Comparison of ENCODE assay signal across 14 mouse cellular contexts in the genomic region with DNA sequence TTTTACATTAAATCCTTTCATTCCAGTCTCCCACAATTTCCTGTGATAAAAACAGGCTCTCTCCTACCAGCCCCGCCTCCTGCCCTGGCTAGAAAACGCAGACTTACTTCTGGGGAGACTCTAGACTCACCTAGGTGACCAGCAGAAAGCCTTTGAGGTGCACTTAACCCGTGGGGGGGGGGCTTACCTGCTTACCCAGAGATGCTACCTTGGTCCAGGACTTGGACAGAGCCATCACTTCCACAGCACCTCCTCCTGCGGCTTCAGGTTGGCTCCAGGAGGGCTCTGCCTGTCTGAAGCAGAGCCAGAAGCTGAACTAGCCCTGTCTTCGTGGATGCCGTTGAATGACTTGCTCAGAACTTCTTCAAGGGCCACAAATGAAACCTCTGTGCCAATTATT. TPM values are rescaled to one million over a fixed set of nuclear protein-coding genes. Genes with fewer than 3 reads are reported as not detected.
DNase-seq lines count a peak whose midpoint lies in the region; ATAC-seq lines count a peak whose summit lies in the region.
"Had no signal": no experiment of that assay in that cellular context is flagged by ENCODE, and none has a peak within 500 bp of the region (broad histone marks: within the 10 kb centered on the region; RNA-seq: fewer than 3 reads in every experiment).

No protein-coding gene starts in this region.

- 13% methylated on average over 6 of the region's 6 CpGs for WGBS in midbrain, embryonic 13.5 days
- 13% methylated on average over 6 of the region's 6 CpGs for WGBS in midbrain, embryonic 11.5 days
- 2% methylated on average over 6 of the region's 6 CpGs for WGBS in forebrain, embryonic 16.5 days
- WGBS in midbrain, embryonic 14.5 days = 17% methylated on average over 6 of the region's 6 CpGs

- H3K9ac ChIP-seq in midbrain, embryonic 13.5 days (replicated peaks) = no peak overlapping the region
- no peak overlapping the region for H3K9ac ChIP-seq in midbrain, embryonic 11.5 days (ENCODE audit: low read length)
- no peak overlapping the region for H3K9ac ChIP-seq in forebrain, embryonic 16.5 days (replicated peaks; ENCODE audit: low read depth, low read length)
- no peak overlapping the region for H3K9ac ChIP-seq in midbrain, embryonic 14.5 days (replicated peaks; ENCODE audit: low read length)
- H3K9ac ChIP-seq: liver, postnatal 0 days had no signal

- peaks cover 9% of the 10 kb centered on the region; the same call in 1 of the 2 replicates for H3K4me1 ChIP-seq in midbrain, embryonic 13.5 days (replicated peaks)
- no peaks in the 10 kb centered on the region; the same call in 1 of the 2 replicates for H3K4me1 ChIP-seq in midbrain, embryonic 11.5 days (ENCODE audit: control insufficient read depth, insufficient read depth, low read length)
- H3K4me1 ChIP-seq in forebrain, embryonic 16.5 days (replicated peaks; ENCODE audit: control insufficient read depth, insufficient read depth, low read length) = peaks cover 10% of the 10 kb centered on the region; the same call in 1 of the 2 replicates
- H3K4me1 ChIP-seq in midbrain, embryonic 14.5 days (ENCODE audit: control insufficient read depth, insufficient read depth, low read length) = peaks cover 4% of the 10 kb centered on the region; the same call in 1 of the 2 replicates

- peak overlapping the region; percentile 15; the same call in 1 of the 2 replicates for H3K4me3 ChIP-seq in midbrain, embryonic 13.5 days (replicated peaks)
- H3K4me3 ChIP-seq in midbrain, embryonic 11.5 days (ENCODE audit: low read depth, low read length) = no peak overlapping the region
- H3K4me3 ChIP-seq in forebrain, embryonic 16.5 days (replicated peaks; ENCODE audit: low read length) = peak overlapping the region; percentile 37
- H3K4me3 ChIP-seq in midbrain, embryonic 14.5 days (replicated peaks; ENCODE audit: low read depth, low read length) = 0 out of 2 replicates have a peak overlapping the region, but pooled peaks have one; percentile 22

- peaks cover 31% of the 10 kb centered on the region for H3K27me3 ChIP-seq in midbrain, embryonic 13.5 days
- no peaks in the 10 kb centered on the region; the same call in 1 of the 2 replicates for H3K27me3 ChIP-seq in midbrain, embryonic 11.5 days (ENCODE audit: control insufficient read depth, insufficient read depth, low read length)
- H3K27me3 ChIP-seq in forebrain, embryonic 16.5 days (replicated peaks; ENCODE audit: control insufficient read depth, insufficient read depth, low read length) = peaks cover 17% of the 10 kb centered on the region
- peaks cover 10% of the 10 kb centered on the region; the same call in 1 of the 2 replicates for H3K27me3 ChIP-seq in midbrain, embryonic 14.5 days (ENCODE audit: control insufficient read depth, insufficient read depth, low read length)

- H3K9me3 ChIP-seq in midbrain, embryonic 13.5 days = no peaks in the 10 kb centered on the region
- no peaks in the 10 kb centered on the region for H3K9me3 ChIP-seq in midbrain, embryonic 11.5 days (ENCODE audit: control insufficient read depth, low read length)
- no peaks in the 10 kb centered on the region for H3K9me3 ChIP-seq in forebrain, embryonic 16.5 days (ENCODE audit: control insufficient read depth, low read length)
- H3K9me3 ChIP-seq in midbrain, embryonic 14.5 days (ENCODE audit: control insufficient read depth, low read length) = no peaks in the 10 kb centered on the region

- DNase-seq in midbrain, embryonic 11.5 days (ENCODE audit: low spot score, missing footprints) = no peak
- no peak for DNase-seq in midbrain, embryonic 14.5 days
- DNase-seq in embryo, embryonic 9.5 days (ENCODE audit: extremely low spot score) = no peak
- no peak for DNase-seq in thymus, postnatal 4 days
- DNase-seq in gastrocnemius, postnatal 10 days = no peak
- DNase-seq: kidney, adult 2 months had no signal

- ATAC-seq in midbrain, embryonic 13.5 days = peak; percentile 63
- ATAC-seq in midbrain, embryonic 11.5 days (ENCODE audit: low FRiP score) = no peak
- peak; percentile 23; the same call in 1 of the 2 replicates for ATAC-seq in forebrain, embryonic 16.5 days
- ATAC-seq in midbrain, embryonic 14.5 days (ENCODE audit: low FRiP score, low TSS enrichment) = 0 out of 2 replicates have a peak, but pooled peaks have one; percentile 34
- ATAC-seq: liver, postnatal 0 days had no signal

- H3K27ac ChIP-seq in midbrain, embryonic 13.5 days = no peak overlapping the region
- no peak overlapping the region for H3K27ac ChIP-seq in midbrain, embryonic 11.5 days (ENCODE audit: low read depth, low read length)
- no peak overlapping the region for H3K27ac ChIP-seq in forebrain, embryonic 16.5 days (ENCODE audit: low read length)
- no peak overlapping the region for H3K27ac ChIP-seq in midbrain, embryonic 14.5 days (replicated peaks; ENCODE audit: low read depth, low read length)
- H3K27ac ChIP-seq: macrophage had no signal

- no peaks in the 10 kb centered on the region for H3K36me3 ChIP-seq in midbrain, embryonic 13.5 days
- no peaks in the 10 kb centered on the region for H3K36me3 ChIP-seq in midbrain, embryonic 11.5 days (ENCODE audit: control insufficient read depth, insufficient read depth, low read length)
- no peaks in the 10 kb centered on the region for H3K36me3 ChIP-seq in forebrain, embryonic 16.5 days (ENCODE audit: control insufficient read depth, insufficient read depth)
- H3K36me3 ChIP-seq in midbrain, embryonic 14.5 days (ENCODE audit: control insufficient read depth, insufficient read depth, low read length) = no peaks in the 10 kb centered on the region

- H3K4me2 ChIP-seq in midbrain, embryonic 13.5 days (replicated peaks) = peak overlapping the region; percentile 45
- no peak overlapping the region for H3K4me2 ChIP-seq in midbrain, embryonic 11.5 days
- H3K4me2 ChIP-seq in forebrain, embryonic 16.5 days (ENCODE audit: low read length) = peak overlapping the region; percentile 52
- peak overlapping the region; percentile 48 for H3K4me2 ChIP-seq in midbrain, embryonic 14.5 days (ENCODE audit: low read length)

RNA-seq across cellular contexts. Expression of gene Ankrd34c, which starts 0.4 kb away (rescaled TPM):
- 0.04 TPM in 1 of 2 replicates, not detected in the other for polyA plus RNA-seq in midbrain, embryonic 13.5 days (2015; fragmentation: Nextera tagmentation; extraction: Ambion mirVana)
- polyA plus RNA-seq in midbrain, embryonic 11.5 days (2014; fragmentation: Nextera tagmentation; extraction: Ambion mirVana) = 0.07 TPM in 1 of 2 replicates, not detected in the other
- 0.16 and 0.33 TPM in 2 replicates for polyA plus RNA-seq in forebrain, embryonic 16.5 days (2015; fragmentation: Nextera tagmentation; extraction: Ambion mirVana)
- polyA plus RNA-seq in midbrain, embryonic 14.5 days (2014; fragmentation: Nextera tagmentation; extraction: Ambion mirVana) = 0.05 TPM in 2 replicates
- total RNA-seq in gastrocnemius, postnatal 10 days (2021) = not detected
- total RNA-seq: granulocyte monocyte progenitor cell, adult 5-6 weeks had no signal
- polyA plus RNA-seq: heart, embryonic 14.5 days; kidney, adult 2 months; large intestine, adult 2 months; limb, embryonic 14.5 days; liver, postnatal 0 days; macrophage had no signal

RNA-seq across cellular contexts. Expression of gene Tmed3, which starts 33.0 kb away (rescaled TPM):
- 37.8 and 41.9 TPM in 2 replicates for polyA plus RNA-seq in midbrain, embryonic 13.5 days (2015; fragmentation: Nextera tagmentation; extraction: Ambion mirVana)
- polyA plus RNA-seq in midbrain, embryonic 11.5 days (2014; fragmentation: Nextera tagmentation; extraction: Ambion mirVana) = 44.3 and 44.5 TPM in 2 replicates
- 49.6 and 51.4 TPM in 2 replicates for polyA plus RNA-seq in forebrain, embryonic 16.5 days (2015; fragmentation: Nextera tagmentation; extraction: Ambion mirVana)
- polyA plus RNA-seq in midbrain, embryonic 14.5 days (2014; fragmentation: Nextera tagmentation; extraction: Ambion mirVana) = 47.7 and 50.3 TPM in 2 replicates
- 10 to 100 TPM; 43.0 to 49.4 TPM for total RNA-seq in gastrocnemius, postnatal 10 days (2021)
